Mouse (Mus musculus) heart, postnatal 0 days (tissue): ENCODE data around the gene Bnip3. TPM values are rescaled to one million over a fixed set of nuclear protein-coding genes. Genes with fewer than 3 reads are reported as not detected.

Source experiments
- ATAC-seq: fragments of 200-750 bp; cut with Nextera tagmentation; 2 replicates; pipeline ENCODE4 v1.8.0; 2017; ENCODE audit warnings: low read depth, moderate number of reproducible peaks, moderate library complexity; ENCODE audit not compliant: insufficient read depth
- DNase-seq: peaks from one replicate; pipeline ENCODE4 v3.0.0-alpha.2; 2016; ENCODE audit warnings: low spot score
- H3K27ac ChIP-seq: fragments of 300-500 bp; sonication (generic); 2 replicates; pipeline ENCODE4 v1.5.1; 2014; ENCODE audit warnings: low read depth, mild to moderate bottlenecking
- H3K27me3 ChIP-seq: fragments of 300-500 bp; sonication (generic); 2 replicates; pipeline ENCODE4 v1.6.1; 2014; ENCODE audit warnings: low read length, mixed read lengths; ENCODE audit not compliant: control insufficient read depth, insufficient read depth
- H3K36me3 ChIP-seq: fragments of 300-500 bp; sonication (generic); replicated peaks from 2 replicates; pipeline ENCODE4 v1.6.1; 2014; ENCODE audit warnings: low read length, mixed read lengths; ENCODE audit not compliant: control insufficient read depth, insufficient read depth
- H3K4me1 ChIP-seq: fragments of 300-500 bp; sonication (generic); 2 replicates; pipeline ENCODE4 v1.6.1; 2014; ENCODE audit warnings: antibody characterized with exemption; ENCODE audit not compliant: control insufficient read depth, insufficient read depth
- H3K4me2 ChIP-seq: fragments of 300-500 bp; sonication (generic); 2 replicates; pipeline ENCODE4 v1.6.1; 2014; ENCODE audit warnings: low read depth, mild to moderate bottlenecking, low read length, moderate library complexity
- H3K4me3 ChIP-seq: fragments of 300-500 bp; sonication (generic); 2 replicates; pipeline ENCODE4 v1.5.1; 2014; ENCODE audit warnings: low read depth, low read length
- H3K9ac ChIP-seq: fragments of 300-500 bp; sonication (generic); replicated peaks from 2 replicates; pipeline ENCODE4 v1.6.1; 2014; ENCODE audit warnings: low read depth, low read length, mixed read lengths
- H3K9me3 ChIP-seq: fragments of 300-500 bp; sonication (generic); replicated peaks from 2 replicates; pipeline ENCODE4 v1.6.1; 2016; ENCODE audit warnings: low read length; ENCODE audit not compliant: control insufficient read depth
- CTCF ChIP-seq: IDR thresholded peaks from 2 replicates; pipeline ENCODE4 v1.5.1; 2016; ENCODE audit warnings: antibody characterized with exemption, control low read depth, low read depth
- EP300 ChIP-seq: IDR thresholded peaks from 2 replicates; pipeline ENCODE4 v1.6.1; 2016; ENCODE audit warnings: antibody characterized with exemption, low read depth
- WGBS: fragments of 180-500 bp; shearing (Covaris S2); extraction: QIAGEN DNeasy Blood & Tissue Kit; methylation state at CpG from one replicate; pipeline ENCODE4 v1.1.7; 2014; 5-methylcytosine and 5-hydroxymethylcytosine counted together
- polyA plus RNA-seq: library from polyadenylated mRNA; unstranded; fragments of >200 nt; fragmentation: Nextera tagmentation; extraction: Ambion mirVana; gene quantifications from 2 replicates; pipeline ENCODE4 v1.2.1, GENCODE M21; 2015
- total RNA-seq: library from RNA; depleted of rRNA; stranded (reverse); fragments of >200 nt; gene quantifications from 2 replicates; pipeline ENCODE4 v1.2.3, GENCODE M21; 2014; ENCODE audit warnings: low replicate concordance

Bnip3 gene
- total and polyA plus RNA-seq, 2 experiments from 2014 or later: 131 to 305 TPM

DNA sequence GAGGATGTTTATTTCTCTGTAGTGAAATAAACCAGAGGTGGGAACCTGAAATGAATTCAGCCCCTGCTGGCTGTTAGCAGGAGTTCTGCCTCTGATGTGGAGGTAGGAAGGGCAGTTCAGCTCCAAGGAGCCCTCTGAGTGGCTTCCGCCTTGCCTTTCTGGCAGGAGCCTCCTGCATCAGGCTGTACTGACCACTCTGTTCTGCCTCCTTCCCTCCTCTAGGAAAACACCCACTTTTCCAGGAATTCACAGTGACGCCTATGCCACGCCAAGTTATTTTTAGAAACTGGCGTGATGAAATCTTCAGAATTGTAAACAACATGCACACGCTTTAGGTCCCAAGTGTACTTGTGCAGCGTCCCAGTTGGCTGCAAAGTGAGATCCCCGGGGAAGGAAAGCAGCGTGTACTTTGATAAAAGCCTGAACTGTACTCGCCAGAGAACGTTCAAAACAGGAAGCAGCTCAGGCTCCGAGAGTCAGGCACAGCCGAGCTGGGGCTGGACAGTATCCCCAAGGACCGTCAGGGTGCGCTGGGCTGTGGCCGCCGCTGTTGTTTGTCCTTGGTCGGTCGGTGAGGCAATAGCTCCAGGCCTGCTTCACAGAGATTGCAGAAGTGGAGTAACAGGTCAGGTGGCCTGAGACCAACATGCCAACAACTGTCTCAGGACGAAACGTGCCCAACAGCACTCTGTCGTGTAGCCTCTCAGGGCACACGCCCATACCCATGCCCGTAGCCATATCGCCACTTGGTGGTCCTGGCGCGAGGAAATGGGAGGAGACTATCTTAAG, 10.0 kb upstream of the Bnip3 start:
- Histone ChIP-seq H3K4me3 (peak overlapping the region; percentile 36), H3K36me3 (no peaks in the 10 kb centered on the region), H3K27me3 (no peaks in the 10 kb centered on the region), H3K9me3 (no peaks in the 10 kb centered on the region), H3K9ac (peak overlapping the region; percentile 35; the same call in 1 of the 2 replicates), H3K27ac (peak overlapping the region; percentile 94), H3K4me1 (peaks cover 5% of the 10 kb centered on the region; the same call in 1 of the 2 replicates), H3K4me2 (peak overlapping the region; percentile 56)
- ATAC-seq (peak; percentile 93), DNase-seq (peak; percentile 96)
- peak; percentile 40 for TF ChIP-seq CTCF
- peak; percentile 100 for TF ChIP-seq EP300
- under 1% methylated on average over 26 of the region's 26 CpGs for WGBS

- 76% methylated on average over 3 of the region's 3 CpGs for WGBS
- H3K9me3 ChIP-seq: no peaks in the 10 kb centered on the region
Measured at GRCm38 (mm10) chr7:138913616-138914015, 4.3 kb upstream of the Bnip3 start.

GRCm38 (mm10) chr7:138910193-138910562, 859 bp upstream of the Bnip3 start:
- ATAC-seq: no peak
- Histone ChIP-seq H3K4me2 (peak overlapping the region; percentile 73), H3K27ac (peak overlapping the region; percentile 94), H3K9ac (peak overlapping the region; percentile 94; the same call in 1 of the 2 replicates), H3K36me3 (no peaks in the 10 kb centered on the region), H3K4me1 (peaks cover 26% of the 10 kb centered on the region), H3K4me3 (peak overlapping the region; percentile 94), H3K9me3 (no peaks in the 10 kb centered on the region), H3K27me3 (no peaks in the 10 kb centered on the region)
- DNase-seq: no peak
- TF ChIP-seq EP300 (no peak), CTCF (no peak)
- 28% methylated on average over 7 of the region's 7 CpGs for WGBS

More at GRCm38 (mm10) chr7:138913616-138914015, 4.3 kb upstream of the Bnip3 start:
- ATAC-seq (no peak), DNase-seq (no peak)
- peaks cover 4% of the 10 kb centered on the region; the same call in 1 of the 2 replicates for H3K4me1 ChIP-seq
- H3K27me3 ChIP-seq: no peaks in the 10 kb centered on the region
- TF ChIP-seq CTCF (no peak), EP300 (no peak)
- no peak overlapping the region for H3K9ac ChIP-seq
- H3K4me2 ChIP-seq: no peak overlapping the region
- H3K4me3 ChIP-seq: no peak overlapping the region
- no peaks in the 10 kb centered on the region for H3K36me3 ChIP-seq
- no peak overlapping the region for H3K27ac ChIP-seq

DNA sequence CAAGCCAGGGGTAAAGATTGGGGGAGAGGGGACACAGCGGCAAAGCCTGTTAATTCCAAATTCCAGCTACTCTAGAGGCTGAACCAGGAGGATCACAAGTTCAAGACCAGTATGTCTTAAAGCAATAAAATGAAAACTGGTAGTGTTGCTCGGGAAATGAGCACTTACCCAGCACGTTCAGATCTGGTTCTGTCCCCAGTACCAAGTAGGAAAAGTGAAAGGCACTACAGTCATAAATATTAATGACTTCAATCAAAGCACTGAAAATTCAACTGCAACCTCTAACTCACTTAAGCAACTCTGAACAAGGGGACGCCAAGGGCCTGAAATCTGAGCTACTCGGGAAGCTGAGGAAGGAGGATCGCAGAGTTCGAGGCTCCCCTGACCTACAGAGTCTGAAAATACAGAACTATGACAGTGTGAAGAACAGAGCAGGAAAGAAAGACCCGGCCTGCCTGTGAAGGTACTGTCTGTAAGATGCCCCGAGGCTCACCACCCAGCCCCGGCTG, 497 bp downstream of the Bnip3 start:
- H3K4me1 ChIP-seq: peaks cover 32% of the 10 kb centered on the region
- ATAC-seq (no peak), DNase-seq (peak; percentile 20)
- H3K36me3 ChIP-seq: no peaks in the 10 kb centered on the region
- H3K27ac ChIP-seq: peak overlapping the region; percentile 94
- H3K9ac ChIP-seq: peak overlapping the region; percentile 94
- TF ChIP-seq CTCF (no peak), EP300 (no peak)
- H3K4me3 ChIP-seq: peak overlapping the region; percentile 94
- WGBS: 8% methylated on average over 10 of the region's 10 CpGs
- no peaks in the 10 kb centered on the region for H3K27me3 ChIP-seq
- peak overlapping the region; percentile 73 for H3K4me2 ChIP-seq
- no peaks in the 10 kb centered on the region for H3K9me3 ChIP-seq

GRCm38 (mm10) chr7:138907976-138908375, 1.3 kb downstream of the Bnip3 start:
- H3K36me3 ChIP-seq: no peaks in the 10 kb centered on the region
- peaks cover 36% of the 10 kb centered on the region for H3K4me1 ChIP-seq
- TF ChIP-seq EP300 (no peak), CTCF (no peak)
- peak overlapping the region; percentile 94 for H3K9ac ChIP-seq
- peak overlapping the region; percentile 94 for H3K4me3 ChIP-seq
- ATAC-seq: no peak
- DNase-seq: no peak
- no peaks in the 10 kb centered on the region for H3K9me3 ChIP-seq
- WGBS: 54% methylated on average over 5 of the region's 5 CpGs
- peak overlapping the region; percentile 94 for H3K27ac ChIP-seq
- peak overlapping the region; percentile 73 for H3K4me2 ChIP-seq
- H3K27me3 ChIP-seq: no peaks in the 10 kb centered on the region
